Mouse (Mus musculus): ENCODE measurements at regions not wholly inside any gene's neighbourhood (a gene's known extent, or its start where the extent isn't known, plus 50 kb on each side); places are given as distances from the start of the nearest gene placed in this dataset.

- TF ChIP-seq CTCF (IDR thresholded peaks at IDR 0.05; ENCODE audit: control insufficient read depth, insufficient read depth, insufficient read length) (no peak), MAX (IDR thresholded peaks at IDR 0.05) (no peak)
Measured at GRCm38 (mm10) chr12:70650470-70650869, 174.8 kb upstream of the Frmd6 start.

Measured in C2C12 (cell line).